Mouse (Mus musculus) liver, postnatal 0 days (tissue): ENCODE data around the gene Gm20696.

Source experiments
- CTCF ChIP-seq: sonication (generic); IDR thresholded peaks from 2 replicates; pipeline ENCODE4 v1.5.1; 2016; ENCODE audit warnings: antibody characterized with exemption, low read depth
- EP300 ChIP-seq: IDR thresholded peaks from 2 replicates; pipeline ENCODE4 v1.6.1; 2016; ENCODE audit warnings: antibody characterized with exemption, low read depth, mild to moderate bottlenecking

DNA sequence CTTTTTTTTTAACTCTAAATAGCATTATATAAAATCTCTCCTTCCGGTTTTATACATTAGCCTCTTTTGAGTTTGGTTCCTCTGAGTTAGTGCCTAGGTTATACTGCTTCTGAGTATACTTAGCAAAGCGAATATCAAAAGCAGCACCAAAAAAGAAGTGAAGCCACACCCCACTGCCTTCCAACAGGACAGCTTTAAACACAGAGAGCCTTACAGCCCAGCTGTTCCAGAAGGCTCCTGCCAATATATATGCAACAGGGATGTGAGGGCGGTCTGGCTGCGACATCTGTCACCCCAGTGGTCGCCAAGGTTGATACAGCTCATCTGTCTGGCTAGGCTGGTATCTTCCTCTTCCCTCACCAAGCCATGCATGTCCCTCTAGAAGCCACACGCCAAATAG lies 91.0 kb downstream of the Gm20696 start:
- TF ChIP-seq CTCF (no peak), EP300 (no peak)
